Mouse (Mus musculus) MEL-GATA-1-ER (cell line): ENCODE results near the gene Efcc1.

Experiments
- DNase-seq: peaks from one replicate; pipeline ENCODE4 v3.0.0-alpha.2; 2012; ENCODE audit warnings: low read depth; ENCODE audit errors: extremely low read depth

The Efcc1 gene

GRCm38 (mm10) chr6:87730591-87731462 lies at the start of gene Efcc1:
TSS of gene Efcc1 (plus strand) at chr6:87730869.
- no peak for DNase-seq

- DNase-seq, result no peak
These were observed 34.7 kb upstream of the Efcc1 start for GRCm38 (mm10) chr6:87695947-87696346.

- DNase-seq, result no peak
These were observed 34.1 kb upstream of the Efcc1 start for GRCm38 (mm10) chr6:87696544-87696943.

GRCm38 (mm10) chr6:87706246-87706645 lies 24.4 kb upstream of the Efcc1 start:
- DNase-seq, result peak; percentile 24

GRCm38 (mm10) chr6:87712311-87712710 lies 18.4 kb upstream of the Efcc1 start:
- DNase-seq, result no peak

- no peak for DNase-seq
These were observed 16.6 kb upstream of the Efcc1 start for GRCm38 (mm10) chr6:87714091-87714490.

- DNase-seq, result no peak
These were observed 8.0 kb upstream of the Efcc1 start for GRCm38 (mm10) chr6:87722631-87723030.

GRCm38 (mm10) chr6:87725267-87725912 lies 5.3 kb upstream of the Efcc1 start:
- no peak for DNase-seq

- DNase-seq, result no peak
These were observed 2.6 kb upstream of the Efcc1 start for GRCm38 (mm10) chr6:87728102-87728501.

GRCm38 (mm10) chr6:87730141-87730540 lies 528 bp upstream of the Efcc1 start:
- DNase-seq, result no peak

GRCm38 (mm10) chr6:87731463-87732095 lies 910 bp downstream of the Efcc1 start:
- no peak for DNase-seq

GRCm38 (mm10) chr6:87732151-87733011 lies 1.7 kb downstream of the Efcc1 start:
- DNase-seq, result no peak

- no peak for DNase-seq
These were observed 2.7 kb downstream of the Efcc1 start for GRCm38 (mm10) chr6:87733131-87733930.

GRCm38 (mm10) chr6:87734136-87734535 lies 3.5 kb downstream of the Efcc1 start:
- DNase-seq, result no peak

- DNase-seq, result no peak
These were observed 6.3 kb downstream of the Efcc1 start for GRCm38 (mm10) chr6:87736923-87737322.

- no peak for DNase-seq
These were observed 7.4 kb downstream of the Efcc1 start for GRCm38 (mm10) chr6:87737921-87738626.

GRCm38 (mm10) chr6:87739898-87740297 lies 9.2 kb downstream of the Efcc1 start:
- DNase-seq, result no peak

GRCm38 (mm10) chr6:87740496-87740895 lies 9.8 kb downstream of the Efcc1 start:
- DNase-seq, result peak; percentile 82

- DNase-seq, result no peak
These were observed 11.3 kb downstream of the Efcc1 start for GRCm38 (mm10) chr6:87741978-87742377.

- DNase-seq, result no peak
These were observed 12.1 kb downstream of the Efcc1 start for GRCm38 (mm10) chr6:87742804-87743203.
